Mouse (Mus musculus) bone marrow macrophage, adult 2 months (primary cell): Measurements from ENCODE around the gene Pbp2. TPM values are rescaled to one million over a fixed set of nuclear protein-coding genes. Genes with fewer than 3 reads are reported as not detected.
A peak's percentile ranks its signal among the peaks of the same experiment; 100 is the strongest.

Experiments
- H3K27ac ChIP-seq: 2 replicates; pipeline ENCODE4 v1.5.1; 2012; ENCODE audit warnings: low read depth, low read length; ENCODE audit not compliant: insufficient read depth
- H3K4me1 ChIP-seq: 2 replicates; pipeline ENCODE4 v1.6.1; 2012; ENCODE audit warnings: low read length; ENCODE audit not compliant: control insufficient read depth, insufficient read depth
- H3K4me3 ChIP-seq: 2 replicates; pipeline ENCODE4 v1.5.1; 2012; ENCODE audit warnings: mild to moderate bottlenecking, low read length, moderate library complexity; ENCODE audit not compliant: insufficient read depth
- CTCF ChIP-seq: IDR thresholded peaks from 2 replicates; pipeline ENCODE4 v1.5.1; 2012; ENCODE audit warnings: low read depth, mild to moderate bottlenecking, low read length, moderate library complexity
- POLR2A ChIP-seq: IDR thresholded peaks from 2 replicates; pipeline ENCODE4 v1.6.1; 2012; ENCODE audit warnings: mild to moderate bottlenecking, low read depth, low read length, borderline replicate concordance
- polyA plus RNA-seq: library from polyadenylated mRNA; stranded (reverse); fragments of >200 nt; gene quantifications from 2 replicates; pipeline ENCODE4 v1.2.4, GENCODE M21; 2012; ENCODE audit not compliant: missing spikeins, insufficient read depth, insufficient read length

The Pbp2 gene
- polyA plus RNA-seq, 1 experiment = not detected

DNA sequence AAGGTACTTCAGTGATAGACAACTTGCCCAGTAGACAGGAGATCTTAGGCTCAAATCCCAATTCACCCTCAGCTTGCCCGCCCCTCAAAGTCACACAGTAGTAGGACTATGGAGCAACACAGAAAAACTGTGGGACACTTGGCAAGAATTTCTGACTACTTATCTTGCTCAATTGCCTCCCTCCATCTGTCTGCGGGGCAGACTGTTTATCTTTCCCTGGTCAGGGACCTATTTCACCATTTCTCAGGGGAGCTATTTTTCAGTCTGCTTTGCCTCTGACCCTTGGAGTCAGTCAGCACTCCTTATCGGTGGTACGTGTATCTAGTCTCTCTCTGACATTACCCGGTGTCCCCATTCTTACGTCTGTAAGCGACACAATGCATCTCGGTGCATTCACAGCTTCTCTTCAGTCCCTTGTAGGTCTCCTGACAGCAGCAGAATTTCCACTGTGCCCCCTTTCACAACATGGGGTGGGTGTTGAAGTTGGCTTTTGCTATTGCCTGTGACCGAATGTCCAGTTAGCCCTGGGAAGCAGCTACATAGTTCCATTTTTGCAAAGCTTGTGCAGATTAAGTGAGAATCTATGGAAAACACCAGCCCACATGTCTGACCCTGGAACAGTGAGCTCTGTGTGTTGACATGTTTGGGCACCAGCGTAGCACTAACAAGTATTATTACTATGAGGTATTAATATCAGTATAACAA lies 7.6 kb downstream of the Pbp2 start:
- Histone ChIP-seq H3K27ac (no peak overlapping the region), H3K4me3 (no peak overlapping the region), H3K4me1 (peaks cover 12% of the 10 kb centered on the region)
- no peak for TF ChIP-seq POLR2A
- no peak for TF ChIP-seq CTCF

DNA sequence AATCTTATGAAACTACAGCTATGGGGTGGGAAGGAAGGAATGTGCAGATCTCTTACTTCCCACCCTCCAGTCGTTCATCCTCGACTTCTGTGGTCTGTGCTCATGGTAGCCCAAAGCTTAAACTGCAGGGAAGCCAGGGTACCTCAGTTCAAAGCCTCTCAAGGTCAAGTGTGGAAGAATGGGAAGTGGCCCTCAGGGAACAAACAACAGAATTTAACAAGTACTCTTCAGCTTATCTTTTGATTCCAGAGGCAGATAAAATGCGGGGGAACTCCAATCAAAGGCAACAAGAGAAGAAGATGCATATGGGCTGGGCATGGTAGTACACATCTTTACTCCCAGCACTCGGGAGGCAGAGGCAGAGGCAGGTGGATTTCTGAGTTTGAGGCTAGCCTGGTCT lies 9.7 kb downstream of the Pbp2 start:
- TF ChIP-seq CTCF = no peak
- no peak for TF ChIP-seq POLR2A
- Histone ChIP-seq H3K27ac (no peak overlapping the region), H3K4me3 (no peak overlapping the region), H3K4me1 (peaks cover 26% of the 10 kb centered on the region)

GRCm38 (mm10) chr6:135299024-135299550 lies 11.1 kb downstream of the Pbp2 start:
- H3K4me3 ChIP-seq = no peak overlapping the region
- H3K27ac ChIP-seq = no peak overlapping the region
- H3K4me1 ChIP-seq = peaks cover 27% of the 10 kb centered on the region
- TF ChIP-seq CTCF (no peak), POLR2A (no peak)

GRCm38 (mm10) chr6:135297570-135297969 lies 12.6 kb downstream of the Pbp2 start:
- Histone ChIP-seq H3K4me1 (peaks cover 29% of the 10 kb centered on the region), H3K27ac (peak overlapping the region; percentile 95), H3K4me3 (no peak overlapping the region)
- no peak for TF ChIP-seq POLR2A
- no peak for TF ChIP-seq CTCF

GRCm38 (mm10) chr6:135296267-135296666 lies 13.9 kb downstream of the Pbp2 start:
- peak overlapping the region; percentile 58 for H3K4me3 ChIP-seq
- peak overlapping the region; percentile 95 for H3K27ac ChIP-seq
- no peak for TF ChIP-seq CTCF
- 0 out of 2 replicates have a peak, but pooled peaks have one; percentile 10 for TF ChIP-seq POLR2A
- peaks cover 29% of the 10 kb centered on the region for H3K4me1 ChIP-seq

GRCm38 (mm10) chr6:135295082-135295861 lies 14.9 kb downstream of the Pbp2 start:
- no peak for TF ChIP-seq POLR2A
- H3K4me1 ChIP-seq = peaks cover 29% of the 10 kb centered on the region
- H3K4me3 ChIP-seq = no peak overlapping the region
- no peak overlapping the region for H3K27ac ChIP-seq

DNA sequence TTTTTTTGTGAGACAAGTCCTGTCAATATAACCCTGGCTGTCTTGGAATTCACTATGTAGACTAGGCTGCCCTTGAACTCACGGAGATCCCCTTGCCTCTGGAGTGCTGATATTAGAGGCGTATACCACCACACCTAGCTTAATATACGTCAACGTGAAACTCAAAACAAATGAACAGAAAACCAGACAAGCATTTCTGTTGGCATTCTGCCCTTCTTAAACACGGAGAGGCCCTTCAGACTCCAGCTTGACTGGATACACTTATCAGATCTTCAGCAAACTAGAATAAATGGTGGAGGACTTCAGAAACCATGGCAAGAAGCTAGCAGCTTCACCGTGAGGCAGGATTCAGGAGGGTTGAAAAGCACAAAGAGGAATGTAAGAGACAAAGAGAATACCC lies 16.1 kb downstream of the Pbp2 start:
- Histone ChIP-seq H3K4me1 (peaks cover 25% of the 10 kb centered on the region), H3K4me3 (no peak overlapping the region), H3K27ac (no peak overlapping the region)
- TF ChIP-seq POLR2A (no peak), CTCF (no peak)

- TF ChIP-seq CTCF = no peak
- no peak for TF ChIP-seq POLR2A
- Histone ChIP-seq H3K27ac (no peak overlapping the region), H3K4me1 (peaks cover 15% of the 10 kb centered on the region), H3K4me3 (no peak overlapping the region)
These were observed 17.8 kb downstream of the Pbp2 start for GRCm38 (mm10) chr6:135292391-135292790.

- Histone ChIP-seq H3K4me3 (no peak overlapping the region), H3K27ac (no peak overlapping the region), H3K4me1 (no peaks in the 10 kb centered on the region)
- TF ChIP-seq POLR2A = no peak
- no peak for TF ChIP-seq CTCF
These were observed 30.3 kb downstream of the Pbp2 start for GRCm38 (mm10) chr6:135279856-135280255.

- TF ChIP-seq POLR2A (no peak), CTCF (no peak)
- Histone ChIP-seq H3K4me1 (no peaks in the 10 kb centered on the region), H3K27ac (no peak overlapping the region), H3K4me3 (no peak overlapping the region)
These were observed 30.9 kb downstream of the Pbp2 start for GRCm38 (mm10) chr6:135279286-135279685.
